Mouse (Mus musculus): ENCODE measurements at regions not wholly inside any gene's neighbourhood (a gene's known extent, or its start where the extent isn't known, plus 50 kb on each side); places are given as distances from the start of the nearest gene placed in this dataset.

DNA sequence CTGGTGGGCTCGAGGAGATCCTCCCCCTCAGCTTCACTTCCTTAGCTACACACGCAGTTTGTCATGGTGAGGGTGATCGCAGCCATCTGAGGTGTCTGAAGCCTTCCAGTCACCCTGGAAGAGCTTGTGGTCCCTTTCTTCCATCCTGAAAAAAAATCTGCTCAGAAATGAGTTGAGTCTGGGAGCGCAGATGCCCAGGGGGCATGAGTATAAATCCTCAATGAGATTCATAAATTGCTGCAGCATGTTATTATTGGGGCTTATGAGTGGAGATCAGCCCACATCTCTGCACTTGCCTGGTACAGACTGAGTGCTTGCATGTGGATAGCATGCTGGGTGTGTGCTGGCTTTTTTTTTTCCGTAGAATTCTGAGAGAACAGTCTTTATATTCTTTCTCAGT, 247.6 kb downstream of the Enc1 start:
- TF ChIP-seq CTCF (IDR thresholded peaks at IDR 0.05; ENCODE audit: low read depth, low read length) (no peak), POLR2A (IDR thresholded peaks at IDR 0.05; ENCODE audit: extremely low read depth, insufficient read depth, low read length) (no peak)

All from liver, adult 2 months (tissue).